ENCODE assay signal across 8 mouse cellular contexts in genomic region chr8:93140696-93141095, GRCm38 (mm10). TPM values are rescaled to one million over a fixed set of nuclear protein-coding genes. Genes with fewer than 3 reads are reported as not detected.
DNase-seq lines count a peak whose midpoint lies in the region; ATAC-seq and TF ChIP-seq lines count a peak whose summit lies in the region.

No protein-coding gene starts in this region.

- DNase-seq in gastrocnemius, adult 18-20 months (ENCODE audit: low spot score): peak; percentile 59
- no peak for DNase-seq in gastrocnemius, postnatal 25 days
- peak; percentile 22 to 38 for DNase-seq in urinary bladder, adult 18-20 months (ENCODE audit: low spot score in 2 of 2)
- DNase-seq in urinary bladder, postnatal 4 days (ENCODE audit: low spot score in 2 of 2): no peak
- peak; percentile 46 for DNase-seq in embryo, embryonic 11 days
- peak; percentile 79 for DNase-seq in kidney, adult 9 months
- no peak for DNase-seq in liver, embryonic 14.5 days (ENCODE audit: low read depth in 3 of 3, low spot score in 3 of 3)
- peak; percentile 31 to 43 for DNase-seq in urinary bladder, postnatal 36 days (ENCODE audit: low spot score in 2 of 2)

- no peaks in the 10 kb centered on the region for H3K9me3 ChIP-seq in liver, embryonic 14.5 days (ENCODE audit: control insufficient read depth, low read length)

- peak; percentile 48 for TF ChIP-seq CTCF in liver, embryonic 14.5 days (IDR thresholded peaks at IDR 0.05; ENCODE audit: low read depth)

- H3K4me3 ChIP-seq in liver, embryonic 14.5 days (ENCODE audit: insufficient read depth in 1 of 2, low read depth in 2 of 2, low read length in 2 of 2): no peak overlapping the region

- no peaks in the 10 kb centered on the region for H3K27me3 ChIP-seq in liver, embryonic 14.5 days (ENCODE audit: control insufficient read depth, insufficient read depth, low read length)

- H3K4me1 ChIP-seq in liver, embryonic 14.5 days (replicated peaks; ENCODE audit: control insufficient read depth in 2 of 2, insufficient read depth in 2 of 2, low read length in 1 of 2): no peaks in the 10 kb centered on the region

- 25% methylated on average over 1 of the region's 1 CpGs for WGBS in liver, embryonic 14.5 days (ENCODE audit: insufficient replicate concordance)

- H3K27ac ChIP-seq in liver, embryonic 14.5 days: no peak overlapping the region

- ATAC-seq in liver, embryonic 14.5 days (ENCODE audit: insufficient read depth): no peak

- H3K4me2 ChIP-seq in liver, embryonic 14.5 days (ENCODE audit: low read depth): no peak overlapping the region

- TF ChIP-seq EP300 in liver, embryonic 14.5 days (IDR thresholded peaks at IDR 0.05; ENCODE audit: low read depth): no peak

- no peaks in the 10 kb centered on the region for H3K36me3 ChIP-seq in liver, embryonic 14.5 days (replicated peaks; ENCODE audit: control insufficient read depth, insufficient read depth, low read depth)

- no peak overlapping the region for H3K9ac ChIP-seq in liver, embryonic 14.5 days (replicated peaks)

RNA-seq across cellular contexts. Expression of gene Ces1c, which starts 9.6 kb away (rescaled TPM):
- total RNA-seq in gastrocnemius, adult 18-20 months (2021): under 1 TPM in 1 of 2 experiments, not detected in 1; 0.76 TPM
- total RNA-seq in gastrocnemius, postnatal 25 days (2021): not detected
- polyA plus RNA-seq in liver, embryonic 14.5 days (2012; rRNA removed): 0.96 and 2.0 TPM in 2 replicates
- 2.1 TPM in 2 replicates for polyA plus RNA-seq in liver, embryonic 14.5 days (2014; fragmentation: Nextera tagmentation; extraction: Ambion mirVana)

RNA-seq across cellular contexts. Expression of gene Ces1d, which starts 56.9 kb away (rescaled TPM):
- 100 to 1,000 TPM in 1 of 2 experiments, 10 to 100 TPM in 1; 79.6 to 130 TPM for total RNA-seq in gastrocnemius, adult 18-20 months (2021)
- 10 to 100 TPM; 41.4 to 59.9 TPM for total RNA-seq in gastrocnemius, postnatal 25 days (2021)
- polyA plus RNA-seq in liver, embryonic 14.5 days (2012; rRNA removed): 8.9 and 18.9 TPM in 2 replicates
- polyA plus RNA-seq in liver, embryonic 14.5 days (2014; fragmentation: Nextera tagmentation; extraction: Ambion mirVana): 10.0 and 12.8 TPM in 2 replicates

Comparison
In these comparisons a context has a peak if more than half of its experiments do, and no peak if none do; other contexts are left out.
1. DNase-seq: peak in gastrocnemius, adult 18-20 months (single experiment), urinary bladder, adult 18-20 months (2 of 2), embryo, embryonic 11 days (single experiment), kidney, adult 9 months (single experiment) and urinary bladder, postnatal 36 days (2 of 2); none in gastrocnemius, postnatal 25 days (single experiment), urinary bladder, postnatal 4 days (0 of 2) and liver, embryonic 14.5 days (0 of 3).